Mouse (Mus musculus) limb, embryonic 14.5 days (tissue): Measurements from ENCODE around the gene Spx. TPM values are rescaled to one million over a fixed set of nuclear protein-coding genes. Genes with fewer than 3 reads are reported as not detected.

Experiments
- ATAC-seq: fragments of 200-750 bp; cut with Nextera tagmentation; 2 replicates; pipeline ENCODE4 v1.8.0; 2017; ENCODE audit warnings: low read depth, moderate number of reproducible peaks, moderate TSS enrichment; ENCODE audit not compliant: low FRiP score
- DNase-seq: peaks from one replicate; pipeline ENCODE4 v3.0.0-alpha.2; 2015; ENCODE audit warnings: low spot score
- H3K27ac ChIP-seq: fragments of 300-500 bp; sonication (generic); replicated peaks from 2 replicates; pipeline ENCODE4 v1.5.1; 2014; ENCODE audit warnings: low read depth, mild to moderate bottlenecking, low read length, moderate library complexity, mixed read lengths
- H3K27me3 ChIP-seq: fragments of 300-500 bp; sonication (generic); 2 replicates; pipeline ENCODE4 v1.6.1; 2014; ENCODE audit warnings: low read length, mixed read lengths; ENCODE audit not compliant: control insufficient read depth, insufficient read depth
- H3K36me3 ChIP-seq: fragments of 300-500 bp; sonication (generic); 2 replicates; pipeline ENCODE4 v1.6.1; 2014; ENCODE audit warnings: mild to moderate bottlenecking, low read length, moderate library complexity, mixed read lengths; ENCODE audit not compliant: control insufficient read depth, insufficient read depth
- H3K4me1 ChIP-seq: fragments of 300-500 bp; sonication (generic); 2 replicates; pipeline ENCODE4 v1.6.1; 2014; ENCODE audit warnings: antibody characterized with exemption, low read length, mixed read lengths; ENCODE audit not compliant: control insufficient read depth, insufficient read depth
- H3K4me2 ChIP-seq: fragments of 300-500 bp; sonication (generic); replicated peaks from 2 replicates; pipeline ENCODE4 v1.6.1; 2014; ENCODE audit warnings: low read depth, mild to moderate bottlenecking, low read length, moderate library complexity; ENCODE audit not compliant: severe bottlenecking
- H3K4me3 ChIP-seq: fragments of 300-500 bp; sonication (generic); replicated peaks from 2 replicates; pipeline ENCODE4 v1.5.1; 2014; ENCODE audit warnings: low read length
- H3K9ac ChIP-seq: fragments of 300-500 bp; sonication (generic); 2 replicates; pipeline ENCODE4 v1.6.1; 2014; ENCODE audit warnings: mild to moderate bottlenecking, low read depth, low read length, moderate library complexity; ENCODE audit not compliant: severe bottlenecking
- H3K9me3 ChIP-seq: fragments of 300-500 bp; sonication (generic); 2 replicates; pipeline ENCODE4 v1.6.1; 2016; ENCODE audit warnings: low read length; ENCODE audit not compliant: control insufficient read depth
- POLR2A ChIP-seq: fragments of 200-500 bp; IDR thresholded peaks from 2 replicates; pipeline ENCODE4 v1.8.0; 2012; ENCODE audit warnings: inconsistent platforms, mild to moderate bottlenecking, moderate library complexity, borderline replicate concordance; ENCODE audit not compliant: insufficient read depth, insufficient read length; ENCODE audit errors: extremely low read depth
- WGBS: fragments of 180-500 bp; shearing (Covaris S2); extraction: QIAGEN DNeasy Blood & Tissue Kit; methylation state at CpG from one replicate; pipeline ENCODE4 v1.1.7; 2014; 5-methylcytosine and 5-hydroxymethylcytosine counted together
- polyA plus RNA-seq, 2 experiments: library from polyadenylated mRNA; depleted of rRNA in 1 of 2; stranded (reverse) in 1 of 2; unstranded in 1 of 2; fragments of >200 nt; fragmentation: Nextera tagmentation in 1 of 2; extraction: Ambion mirVana in 1 of 2; gene quantifications; 2 replicates each; pipeline versions ENCODE4 v1.2.1 to v1.2.3; 2012 to 2014

The Spx gene
- polyA plus RNA-seq (2012; rRNA removed) (8.0 and 8.4 TPM in 2 replicates), polyA plus RNA-seq (2014; fragmentation: Nextera tagmentation; extraction: Ambion mirVana) (0.59 and 1.6 TPM in 2 replicates)

- Histone ChIP-seq H3K27ac (no peak within 1 kb of the TSS), H3K9ac (no peak within 1 kb of the TSS), H3K27me3 (peaks cover 31% of the 10 kb centered on the region), H3K9me3 (no peaks in the 10 kb centered on the region), H3K4me2 (peak within 1 kb of the TSS; percentile 44; the same call in 1 of the 2 replicates), H3K36me3 (no peaks in the 10 kb centered on the region), H3K4me3 (no peak within 1 kb of the TSS; the same call in 1 of the 2 replicates), H3K4me1 (no peaks in the 10 kb centered on the region)
- ATAC-seq (no peak), DNase-seq (no peak)
- 65% methylated on average over 11 of the region's 11 CpGs for WGBS
- TF ChIP-seq POLR2A, result no peak
Measured at GRCm38 (mm10) chr6:142412906-142413491, at the start of gene Spx. TSS of gene Spx (plus strand) at chr6:142413441.

DNA sequence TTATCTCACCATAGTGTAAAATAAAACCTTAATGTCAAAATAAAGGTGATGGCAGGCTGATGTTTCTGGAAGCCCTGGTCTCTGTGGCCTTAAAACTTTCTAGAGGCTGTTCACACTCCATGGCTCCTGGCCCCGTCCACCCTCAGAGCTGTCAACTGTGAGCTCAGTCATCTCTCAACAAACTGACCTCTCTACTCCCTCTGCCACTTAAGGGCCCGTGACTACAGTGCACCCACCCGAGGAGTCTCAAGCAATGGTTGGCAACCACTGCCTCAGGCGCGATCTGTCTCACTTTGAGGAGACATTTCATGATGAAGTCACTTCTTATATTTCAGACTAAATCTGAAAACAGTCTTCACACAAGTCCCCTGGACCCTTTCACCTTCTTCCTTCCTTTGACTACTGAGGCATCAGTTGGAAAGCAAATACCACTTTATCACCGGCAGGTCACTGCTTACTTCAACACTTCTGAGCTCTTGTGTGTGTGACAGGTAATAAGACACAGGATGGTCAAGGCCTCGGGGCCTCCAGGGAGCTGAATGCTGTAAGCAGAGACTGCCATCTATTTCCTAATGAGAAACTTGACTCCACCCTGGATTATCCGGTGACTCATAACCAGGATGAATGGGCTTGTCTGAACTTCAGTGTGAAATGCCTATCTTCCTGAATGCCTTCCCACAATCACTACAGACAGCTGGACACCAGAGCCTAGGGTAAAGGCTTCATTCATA is 47.3 kb upstream of the Spx start:
- Histone ChIP-seq H3K9ac (no peak overlapping the region), H3K4me1 (no peaks in the 10 kb centered on the region), H3K36me3 (peaks cover 52% of the 10 kb centered on the region), H3K27ac (no peak overlapping the region), H3K27me3 (no peaks in the 10 kb centered on the region), H3K4me2 (no peak overlapping the region), H3K4me3 (no peak overlapping the region), H3K9me3 (no peaks in the 10 kb centered on the region)
- DNase-seq (no peak), ATAC-seq (no peak)
- WGBS, result 82% methylated on average over 8 of the region's 8 CpGs
- no peak for TF ChIP-seq POLR2A

GRCm38 (mm10) chr6:142366473-142367018 is 46.7 kb upstream of the Spx start:
- WGBS, result 89% methylated on average over 10 of the region's 10 CpGs
- H3K36me3 ChIP-seq, result peaks cover 47% of the 10 kb centered on the region
- no peaks in the 10 kb centered on the region for H3K27me3 ChIP-seq
- H3K4me1 ChIP-seq, result no peaks in the 10 kb centered on the region
- no peak overlapping the region for H3K4me2 ChIP-seq
- H3K4me3 ChIP-seq, result no peak overlapping the region
- no peak for ATAC-seq
- no peak for TF ChIP-seq POLR2A
- no peaks in the 10 kb centered on the region for H3K9me3 ChIP-seq
- H3K27ac ChIP-seq, result no peak overlapping the region
- DNase-seq, result no peak
- no peak overlapping the region for H3K9ac ChIP-seq

DNA sequence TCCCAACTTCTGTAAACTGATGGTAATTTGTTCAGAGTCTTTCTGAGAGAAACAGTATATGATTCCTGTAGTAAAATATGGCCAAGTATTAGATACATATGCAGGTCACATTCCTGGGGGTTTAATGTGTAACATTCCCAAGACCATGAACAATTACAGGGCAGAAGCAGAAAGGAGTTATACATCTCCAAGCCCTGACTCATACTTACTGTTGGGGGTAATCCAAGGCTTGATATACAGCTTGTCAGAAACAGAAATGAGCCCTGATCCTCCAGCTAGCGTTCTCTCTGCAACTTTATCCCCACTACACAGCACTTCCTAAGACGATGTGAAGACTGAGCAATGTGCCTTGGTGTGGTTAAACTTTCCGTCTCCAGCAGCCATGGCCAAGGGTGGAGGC is 45.7 kb upstream of the Spx start:
- H3K27me3 ChIP-seq, result no peaks in the 10 kb centered on the region
- no peak for DNase-seq
- peaks cover 42% of the 10 kb centered on the region for H3K36me3 ChIP-seq
- TF ChIP-seq POLR2A, result no peak
- H3K4me1 ChIP-seq, result no peaks in the 10 kb centered on the region
- no peak overlapping the region for H3K27ac ChIP-seq
- no peak overlapping the region for H3K4me2 ChIP-seq
- no peak overlapping the region for H3K4me3 ChIP-seq
- WGBS, result 90% methylated on average over 3 of the region's 3 CpGs
- H3K9ac ChIP-seq, result no peak overlapping the region
- ATAC-seq, result no peak
- H3K9me3 ChIP-seq, result no peaks in the 10 kb centered on the region

- H3K9me3 ChIP-seq, result no peaks in the 10 kb centered on the region
- H3K36me3 ChIP-seq, result peaks cover 39% of the 10 kb centered on the region
Measured at GRCm38 (mm10) chr6:142369568-142369967, 43.7 kb upstream of the Spx start.

More at GRCm38 (mm10) chr6:142369568-142369967, 43.7 kb upstream of the Spx start:
- Histone ChIP-seq H3K4me2 (no peak overlapping the region), H3K4me1 (no peaks in the 10 kb centered on the region), H3K27me3 (no peaks in the 10 kb centered on the region), H3K4me3 (no peak overlapping the region), H3K27ac (no peak overlapping the region), H3K9ac (no peak overlapping the region)
- DNase-seq (no peak), ATAC-seq (no peak)
- no peak for TF ChIP-seq POLR2A
- 80% methylated on average over 3 of the region's 3 CpGs for WGBS
